Mouse (Mus musculus) G1E (cell line): Measurements from ENCODE around the gene Hhipl1. TPM values are rescaled to one million over a fixed set of nuclear protein-coding genes. Genes with fewer than 3 reads are reported as not detected.

ENCODE experiments used
- ATAC-seq: 2 replicates; pipeline ENCODE4 v1.8.0; 2016; ENCODE audit warnings: mild to moderate bottlenecking; ENCODE audit not compliant: insufficient number of reproducible peaks, poor library complexity, low FRiP score, severe bottlenecking; ENCODE audit errors: extremely low read depth
- DNase-seq: peaks from one replicate; pipeline ENCODE4 v3.0.0; 2012; ENCODE audit warnings: low spot score
- H3K27me3 ChIP-seq: 2 replicates; pipeline ENCODE4 v1.6.1; 2012; ENCODE audit warnings: mild to moderate bottlenecking, low read length, inconsistent platforms; ENCODE audit not compliant: insufficient read depth
- H3K36me3 ChIP-seq: replicated peaks from 2 replicates; pipeline ENCODE3; 2012; ENCODE audit warnings: mild to moderate bottlenecking, inconsistent platforms
- H3K4me1 ChIP-seq: 2 replicates; pipeline ENCODE4 v1.6.1; 2012; ENCODE audit warnings: low read depth, low read length, inconsistent platforms, mixed read lengths; ENCODE audit not compliant: insufficient read depth
- H3K4me3 ChIP-seq: 2 replicates; pipeline ENCODE4 v1.5.1; 2012; ENCODE audit warnings: low read depth, mild to moderate bottlenecking, inconsistent platforms, low read length, moderate library complexity, mixed read lengths
- H3K9me3 ChIP-seq: replicated peaks from 2 replicates; pipeline ENCODE4 v1.6.1; 2012; ENCODE audit warnings: inconsistent platforms
- CTCF ChIP-seq: IDR thresholded peaks from 2 replicates; pipeline ENCODE4 v1.5.1; 2012; ENCODE audit warnings: low read depth, low read length, inconsistent platforms, mixed read lengths
- GATA1 ChIP-seq: IDR thresholded peaks from 2 replicates; pipeline ENCODE4 v1.6.1; 2012; ENCODE audit warnings: borderline replicate concordance, low read length, inconsistent platforms, mixed read lengths
- GATA2 ChIP-seq: IDR thresholded peaks from 2 replicates; pipeline ENCODE4 v1.6.1; 2012; ENCODE audit warnings: low read depth, low read length, inconsistent platforms, borderline replicate concordance
- POLR2AphosphoS5 ChIP-seq: IDR thresholded peaks from 2 replicates; pipeline ENCODE4 v1.6.1; 2012; ENCODE audit warnings: low read depth, low read length, inconsistent platforms; ENCODE audit not compliant: insufficient replicate concordance
- TAL1 ChIP-seq: conservative IDR thresholded peaks from 2 replicates; pipeline ENCODE4 v1.6.1; 2012; ENCODE audit warnings: low read depth, low read length, inconsistent platforms, mixed read lengths
- polyA plus RNA-seq: library from polyadenylated mRNA; stranded (reverse); fragments of >175 nt; gene quantifications from 2 replicates; pipeline ENCODE4 v1.2.3, GENCODE M21; 2012
- total RNA-seq, 2 experiments: library from RNA; stranded (forward) in 1 of 2; stranded (reverse) in 1 of 2; fragments of 200-1000 nt in 1 of 2; fragments of >200 nt in 1 of 2; fragmentation: Nextera tagmentation in 1 of 2; gene quantifications; 2 replicates each; pipeline ENCODE4 v1.2.3; 2014 to 2017

The Hhipl1 gene
- total and polyA plus RNA-seq, 3 experiments: 0.05 TPM; not detected in 2

- TF ChIP-seq GATA2 (no peak), GATA1 (no peak), POLR2AphosphoS5 (no peak), TAL1 (no peak), CTCF (no peak)
- H3K27me3 ChIP-seq: peaks cover 3% of the 10 kb centered on the region; the same call in 1 of the 2 replicates
- H3K4me3 ChIP-seq: peak overlapping the region; percentile 5; the same call in 1 of the 2 replicates
- H3K36me3 ChIP-seq: no peaks in the 10 kb centered on the region
- DNase-seq: no peak
- no peak for ATAC-seq
- no peaks in the 10 kb centered on the region for H3K4me1 ChIP-seq
- peaks cover 89% of the 10 kb centered on the region for H3K9me3 ChIP-seq
These were observed 27.0 kb downstream of the Hhipl1 start for GRCm38 (mm10) chr12:108333056-108333455.

- peaks cover 3% of the 10 kb centered on the region; the same call in 1 of the 2 replicates for H3K27me3 ChIP-seq
- DNase-seq (no peak), ATAC-seq (no peak)
These were observed 27.4 kb downstream of the Hhipl1 start for GRCm38 (mm10) chr12:108333481-108333882.

GRCm38 (mm10) chr12:108333895-108334445 lies 27.9 kb downstream of the Hhipl1 start, which contains the start of gene Cyp46a1:
Gene Cyp46a1 (plus strand): TSS chr12:108334381.
- DNase-seq (no peak), ATAC-seq (no peak)
- Histone ChIP-seq H3K9me3 (peaks cover 89% of the 10 kb centered on the region), H3K4me1 (no peaks in the 10 kb centered on the region), H3K4me3 (no peak within 1 kb of the TSS; the same call in 1 of the 2 replicates), H3K36me3 (no peaks in the 10 kb centered on the region), H3K27me3 (peaks cover 3% of the 10 kb centered on the region; the same call in 1 of the 2 replicates)
- no peak for TF ChIP-seq CTCF
- no peak for TF ChIP-seq TAL1
- no peak for TF ChIP-seq GATA2
- TF ChIP-seq POLR2AphosphoS5: no peak
- no peak for TF ChIP-seq GATA1

More at GRCm38 (mm10) chr12:108333481-108333882, 27.4 kb downstream of the Hhipl1 start:
- Histone ChIP-seq H3K36me3 (no peaks in the 10 kb centered on the region), H3K4me3 (no peak overlapping the region; the same call in 1 of the 2 replicates), H3K4me1 (no peaks in the 10 kb centered on the region), H3K9me3 (peaks cover 89% of the 10 kb centered on the region)
- TF ChIP-seq GATA2 (no peak), CTCF (no peak), TAL1 (no peak), GATA1 (no peak), POLR2AphosphoS5 (no peak)

GRCm38 (mm10) chr12:108334529-108334928 lies 28.5 kb downstream of the Hhipl1 start:
- DNase-seq (no peak), ATAC-seq (no peak)
- Histone ChIP-seq H3K4me3 (no peak overlapping the region; the same call in 1 of the 2 replicates), H3K9me3 (peaks cover 90% of the 10 kb centered on the region), H3K27me3 (peaks cover 3% of the 10 kb centered on the region; the same call in 1 of the 2 replicates), H3K4me1 (no peaks in the 10 kb centered on the region), H3K36me3 (no peaks in the 10 kb centered on the region)
- TF ChIP-seq GATA1 (no peak), POLR2AphosphoS5 (no peak), TAL1 (no peak), CTCF (no peak), GATA2 (no peak)

- TF ChIP-seq CTCF (0 out of 2 replicates have a peak, but pooled peaks have one; percentile 4), TAL1 (no peak), POLR2AphosphoS5 (no peak), GATA1 (no peak), GATA2 (no peak)
- Histone ChIP-seq H3K4me1 (no peaks in the 10 kb centered on the region), H3K9me3 (peaks cover 92% of the 10 kb centered on the region), H3K4me3 (no peak overlapping the region), H3K27me3 (peaks cover 3% of the 10 kb centered on the region; the same call in 1 of the 2 replicates), H3K36me3 (no peaks in the 10 kb centered on the region)
- DNase-seq (no peak), ATAC-seq (no peak)
These were observed 32.6 kb downstream of the Hhipl1 start for GRCm38 (mm10) chr12:108338572-108339190.

- Histone ChIP-seq H3K9me3 (peaks cover 92% of the 10 kb centered on the region), H3K36me3 (no peaks in the 10 kb centered on the region), H3K27me3 (no peaks in the 10 kb centered on the region), H3K4me3 (no peak overlapping the region), H3K4me1 (no peaks in the 10 kb centered on the region)
- no peak for TF ChIP-seq POLR2AphosphoS5
- TF ChIP-seq GATA1: no peak
- TF ChIP-seq TAL1: no peak
- TF ChIP-seq GATA2: no peak
- no peak for TF ChIP-seq CTCF
- DNase-seq: no peak
- no peak for ATAC-seq
These were observed 42.1 kb downstream of the Hhipl1 start for GRCm38 (mm10) chr12:108348151-108348550.
